Mouse (Mus musculus) liver, embryonic 15.5 days (tissue): Measurements from ENCODE around the gene Plbd2. TPM values are rescaled to one million over a fixed set of nuclear protein-coding genes. Genes with fewer than 3 reads are reported as not detected.

Source experiments
- ATAC-seq: fragments of 200-750 bp; cut with Nextera tagmentation; 2 replicates; pipeline ENCODE4 v1.8.0; 2017; ENCODE audit warnings: moderate number of reproducible peaks, mild to moderate bottlenecking, moderate library complexity; ENCODE audit not compliant: insufficient read depth
- H3K27ac ChIP-seq: fragments of 300-500 bp; sonication (generic); replicated peaks from 2 replicates; pipeline ENCODE4 v1.5.1; 2015; ENCODE audit warnings: mild to moderate bottlenecking, inconsistent platforms
- H3K27me3 ChIP-seq: fragments of 300-500 bp; sonication (generic); 2 replicates; pipeline ENCODE4 v1.6.1; 2015; ENCODE audit warnings: mild to moderate bottlenecking, inconsistent platforms
- H3K36me3 ChIP-seq: fragments of 300-500 bp; sonication (generic); replicated peaks from 2 replicates; pipeline ENCODE4 v1.6.1; 2015; ENCODE audit warnings: moderate library complexity, mild to moderate bottlenecking, inconsistent platforms
- H3K4me1 ChIP-seq: fragments of 300-500 bp; sonication (generic); replicated peaks from 2 replicates; pipeline ENCODE4 v1.6.1; 2015; ENCODE audit warnings: inconsistent platforms
- H3K4me2 ChIP-seq: fragments of 300-500 bp; sonication (generic); 2 replicates; pipeline ENCODE4 v1.6.1; 2015; ENCODE audit warnings: moderate library complexity, mild to moderate bottlenecking, inconsistent platforms
- H3K4me3 ChIP-seq: fragments of 300-500 bp; sonication (generic); replicated peaks from 2 replicates; pipeline ENCODE4 v1.5.1; 2015; ENCODE audit warnings: mild to moderate bottlenecking, inconsistent platforms
- H3K9ac ChIP-seq: fragments of 300-500 bp; sonication (generic); 2 replicates; pipeline ENCODE4 v1.6.1; 2015; ENCODE audit warnings: moderate library complexity, mild to moderate bottlenecking, inconsistent platforms
- H3K9me3 ChIP-seq: fragments of 300-500 bp; sonication (generic); replicated peaks from 2 replicates; pipeline ENCODE4 v1.6.1; 2016; ENCODE audit warnings: inconsistent platforms
- WGBS: fragments of 180-500 bp; shearing (Covaris S2); methylation state at CpG from one replicate; pipeline ENCODE4 v1.1.7; 2015; ENCODE audit warnings: mixed read lengths; ENCODE audit not compliant: insufficient replicate concordance; 5-methylcytosine and 5-hydroxymethylcytosine counted together
- polyA plus RNA-seq: library from polyadenylated mRNA; unstranded; fragments of >200 nt; fragmentation: Nextera tagmentation; extraction: Ambion mirVana; gene quantifications from 2 replicates; pipeline ENCODE4 v1.2.1, GENCODE M21; 2015

Gene Plbd2
- polyA plus RNA-seq, 1 experiment from 2014 or later, result 18.0 TPM

- H3K27me3 ChIP-seq, result no peaks in the 10 kb centered on the region
- H3K27ac ChIP-seq, result no peak overlapping the region
- 64% methylated on average over 10 of the region's 10 CpGs for WGBS
- no peak for ATAC-seq
- no peaks in the 10 kb centered on the region for H3K4me1 ChIP-seq
- no peak overlapping the region for H3K4me3 ChIP-seq
- no peak overlapping the region for H3K4me2 ChIP-seq
- no peaks in the 10 kb centered on the region for H3K9me3 ChIP-seq
- no peak overlapping the region for H3K9ac ChIP-seq
- 0 out of 2 replicates have a peak, but pooled peaks cover 8% of the 10 kb centered on the region for H3K36me3 ChIP-seq
Measured at GRCm38 (mm10) chr5:120495064-120495702, 8.2 kb downstream of the Plbd2 start.

- 80% methylated on average over 9 of the region's 9 CpGs for WGBS
- ATAC-seq, result no peak
- H3K36me3 ChIP-seq, result 0 out of 2 replicates have a peak, but pooled peaks cover 11% of the 10 kb centered on the region
Measured at GRCm38 (mm10) chr5:120493873-120494395, 9.5 kb downstream of the Plbd2 start.

GRCm38 (mm10) chr5:120493440-120493839 is 10.0 kb downstream of the Plbd2 start:
- no peaks in the 10 kb centered on the region for H3K9me3 ChIP-seq
- H3K27ac ChIP-seq, result no peak overlapping the region
- H3K27me3 ChIP-seq, result no peaks in the 10 kb centered on the region
- H3K36me3 ChIP-seq, result 0 out of 2 replicates have a peak, but pooled peaks cover 12% of the 10 kb centered on the region
- 84% methylated on average over 6 of the region's 6 CpGs for WGBS
- no peak overlapping the region for H3K4me2 ChIP-seq
- H3K4me3 ChIP-seq, result no peak overlapping the region
- no peak overlapping the region for H3K9ac ChIP-seq
- H3K4me1 ChIP-seq, result no peaks in the 10 kb centered on the region
- no peak for ATAC-seq

More at GRCm38 (mm10) chr5:120493873-120494395, 9.5 kb downstream of the Plbd2 start:
- Histone ChIP-seq H3K27me3 (no peaks in the 10 kb centered on the region), H3K4me1 (no peaks in the 10 kb centered on the region), H3K4me3 (no peak overlapping the region), H3K27ac (no peak overlapping the region), H3K9ac (no peak overlapping the region), H3K4me2 (no peak overlapping the region), H3K9me3 (no peaks in the 10 kb centered on the region)

- Histone ChIP-seq H3K4me3 (no peak overlapping the region), H3K9me3 (no peaks in the 10 kb centered on the region), H3K9ac (no peak overlapping the region), H3K4me2 (no peak overlapping the region), H3K27me3 (no peaks in the 10 kb centered on the region), H3K36me3 (0 out of 2 replicates have a peak, but pooled peaks cover 15% of the 10 kb centered on the region), H3K27ac (no peak overlapping the region), H3K4me1 (no peaks in the 10 kb centered on the region)
- ATAC-seq, result no peak
- 69% methylated on average over 11 of the region's 11 CpGs for WGBS
Measured at GRCm38 (mm10) chr5:120492437-120492836, 11.0 kb downstream of the Plbd2 start.

GRCm38 (mm10) chr5:120490679-120491192 is 12.7 kb downstream of the Plbd2 start:
- Histone ChIP-seq H3K36me3 (peaks cover 22% of the 10 kb centered on the region), H3K4me1 (no peaks in the 10 kb centered on the region), H3K9me3 (no peaks in the 10 kb centered on the region), H3K9ac (no peak overlapping the region), H3K27me3 (no peaks in the 10 kb centered on the region), H3K27ac (no peak overlapping the region), H3K4me3 (no peak overlapping the region), H3K4me2 (no peak overlapping the region)
- WGBS, result 81% methylated on average over 8 of the region's 8 CpGs
- no peak for ATAC-seq

GRCm38 (mm10) chr5:120487844-120488243 is 15.6 kb downstream of the Plbd2 start:
- no peak for ATAC-seq
- 76% methylated on average over 8 of the region's 8 CpGs for WGBS

GRCm38 (mm10) chr5:120483399-120483798 is 20.0 kb downstream of the Plbd2 start:
- Histone ChIP-seq H3K36me3 (peaks cover 10% of the 10 kb centered on the region), H3K4me1 (no peaks in the 10 kb centered on the region), H3K27ac (no peak overlapping the region), H3K4me2 (no peak overlapping the region), H3K9me3 (no peaks in the 10 kb centered on the region), H3K9ac (no peak overlapping the region), H3K4me3 (no peak overlapping the region), H3K27me3 (peaks cover 21% of the 10 kb centered on the region)
- no peak for ATAC-seq
- WGBS, result 77% methylated on average over 19 of the region's 19 CpGs

More at GRCm38 (mm10) chr5:120487844-120488243, 15.6 kb downstream of the Plbd2 start:
- Histone ChIP-seq H3K27ac (no peak overlapping the region), H3K27me3 (no peaks in the 10 kb centered on the region), H3K9me3 (no peaks in the 10 kb centered on the region), H3K4me3 (no peak overlapping the region), H3K9ac (no peak overlapping the region), H3K36me3 (peaks cover 17% of the 10 kb centered on the region), H3K4me2 (no peak overlapping the region), H3K4me1 (no peaks in the 10 kb centered on the region)

- Histone ChIP-seq H3K4me1 (no peaks in the 10 kb centered on the region), H3K4me3 (no peak overlapping the region), H3K4me2 (no peak overlapping the region), H3K9me3 (no peaks in the 10 kb centered on the region), H3K27ac (no peak overlapping the region), H3K9ac (no peak overlapping the region), H3K36me3 (no peaks in the 10 kb centered on the region), H3K27me3 (peaks cover 42% of the 10 kb centered on the region)
- no peak for ATAC-seq
- WGBS, result 66% methylated on average over 9 of the region's 9 CpGs
Measured at GRCm38 (mm10) chr5:120481205-120481604, 22.2 kb downstream of the Plbd2 start.

- H3K9me3 ChIP-seq, result no peaks in the 10 kb centered on the region
Measured at GRCm38 (mm10) chr5:120479538-120479937, 23.9 kb downstream of the Plbd2 start.

GRCm38 (mm10) chr5:120477993-120478392 is 25.4 kb downstream of the Plbd2 start:
- H3K27ac ChIP-seq, result no peak overlapping the region
- no peak for ATAC-seq
- WGBS, result 68% methylated on average over 5 of the region's 5 CpGs

More at GRCm38 (mm10) chr5:120479538-120479937, 23.9 kb downstream of the Plbd2 start:
- Histone ChIP-seq H3K4me1 (no peaks in the 10 kb centered on the region), H3K27me3 (peaks cover 51% of the 10 kb centered on the region), H3K36me3 (no peaks in the 10 kb centered on the region), H3K4me3 (no peak overlapping the region), H3K4me2 (no peak overlapping the region), H3K27ac (no peak overlapping the region), H3K9ac (no peak overlapping the region)
- WGBS, result 43% methylated on average over 4 of the region's 4 CpGs
- no peak for ATAC-seq

GRCm38 (mm10) chr5:120476296-120476695 is 27.1 kb downstream of the Plbd2 start, which contains the start of gene Sds:
TSS of gene Sds (plus strand) at chr5:120476526.
- 17% methylated on average over 13 of the region's 13 CpGs for WGBS
- no peaks in the 10 kb centered on the region for H3K9me3 ChIP-seq
- H3K9ac ChIP-seq, result no peak within 1 kb of the TSS
- peaks cover 53% of the 10 kb centered on the region for H3K27me3 ChIP-seq
- H3K4me3 ChIP-seq, result no peak within 1 kb of the TSS
- ATAC-seq, result no peak
- H3K4me2 ChIP-seq, result no peak within 1 kb of the TSS
- H3K4me1 ChIP-seq, result no peaks in the 10 kb centered on the region; the same call in 1 of the 2 replicates
- no peak within 1 kb of the TSS for H3K27ac ChIP-seq
- H3K36me3 ChIP-seq, result no peaks in the 10 kb centered on the region

More at GRCm38 (mm10) chr5:120477993-120478392, 25.4 kb downstream of the Plbd2 start:
- H3K4me3 ChIP-seq, result no peak overlapping the region
- no peaks in the 10 kb centered on the region for H3K9me3 ChIP-seq
- no peak overlapping the region for H3K4me2 ChIP-seq
- H3K4me1 ChIP-seq, result no peaks in the 10 kb centered on the region
- no peak overlapping the region for H3K9ac ChIP-seq
- no peaks in the 10 kb centered on the region for H3K36me3 ChIP-seq
- peaks cover 57% of the 10 kb centered on the region for H3K27me3 ChIP-seq
